Mouse (Mus musculus) right cerebral cortex, postnatal 14 days (tissue): ENCODE data around the gene Mgll.

Source experiments
- DNase-seq: peaks from one replicate; pipeline ENCODE4 v3.0.0; 2022

Gene Mgll

GRCm38 (mm10) chr6:88776336-88776923 lies 52.2 kb downstream of the Mgll start:
- no peak for DNase-seq

GRCm38 (mm10) chr6:88776964-88777363 lies 52.8 kb downstream of the Mgll start:
- DNase-seq, result no peak

GRCm38 (mm10) chr6:88778047-88778688 lies 54.0 kb downstream of the Mgll start:
- DNase-seq, result no peak

- no peak for DNase-seq
Measured at GRCm38 (mm10) chr6:88779755-88780154, 55.5 kb downstream of the Mgll start.

- no peak for DNase-seq
Measured at GRCm38 (mm10) chr6:88781919-88782318, 57.7 kb downstream of the Mgll start.

GRCm38 (mm10) chr6:88782981-88783397 lies 58.8 kb downstream of the Mgll start:
- no peak for DNase-seq

- no peak for DNase-seq
Measured at GRCm38 (mm10) chr6:88784691-88785173, 60.5 kb downstream of the Mgll start.

GRCm38 (mm10) chr6:88785331-88785730 lies 61.1 kb downstream of the Mgll start:
- no peak for DNase-seq

- no peak for DNase-seq
Measured at GRCm38 (mm10) chr6:88785781-88786542, 61.8 kb downstream of the Mgll start.

GRCm38 (mm10) chr6:88786732-88787445 lies 62.7 kb downstream of the Mgll start:
- peak; percentile 46 for DNase-seq

GRCm38 (mm10) chr6:88787496-88787895 lies 63.3 kb downstream of the Mgll start:
- DNase-seq, result no peak

GRCm38 (mm10) chr6:88788219-88788618 lies 64.0 kb downstream of the Mgll start:
- DNase-seq, result no peak

GRCm38 (mm10) chr6:88791299-88791698 lies 67.1 kb downstream of the Mgll start:
- no peak for DNase-seq

GRCm38 (mm10) chr6:88792147-88792691 lies 68.0 kb downstream of the Mgll start:
- DNase-seq, result no peak

GRCm38 (mm10) chr6:88793243-88793642 lies 69.0 kb downstream of the Mgll start:
- no peak for DNase-seq

GRCm38 (mm10) chr6:88793872-88794271 lies 69.7 kb downstream of the Mgll start:
- DNase-seq, result no peak

- DNase-seq, result no peak
Measured at GRCm38 (mm10) chr6:88794561-88794971, 70.4 kb downstream of the Mgll start.

GRCm38 (mm10) chr6:88800191-88800590 lies 76.0 kb downstream of the Mgll start:
- DNase-seq, result no peak

- no peak for DNase-seq
Measured at GRCm38 (mm10) chr6:88800735-88801134, 76.5 kb downstream of the Mgll start.

GRCm38 (mm10) chr6:88803051-88803450 lies 78.8 kb downstream of the Mgll start:
- DNase-seq, result no peak

- DNase-seq, result no peak
Measured at GRCm38 (mm10) chr6:88803957-88804695, 79.9 kb downstream of the Mgll start.

GRCm38 (mm10) chr6:88804966-88805577 lies 80.9 kb downstream of the Mgll start:
- no peak for DNase-seq
